Mouse (Mus musculus): ENCODE data around the gene Klhl11. TPM values are rescaled to one million over a fixed set of nuclear protein-coding genes. Genes with fewer than 3 reads are reported as not detected.
A peak's percentile ranks its signal among the peaks of the same experiment; 100 is the strongest.

Gene Klhl11
- polyA plus RNA-seq (2016; fragmentation: Nextera tagmentation; extraction: Ambion mirVana): 12.3 and 12.4 TPM in 2 replicates

DNA sequence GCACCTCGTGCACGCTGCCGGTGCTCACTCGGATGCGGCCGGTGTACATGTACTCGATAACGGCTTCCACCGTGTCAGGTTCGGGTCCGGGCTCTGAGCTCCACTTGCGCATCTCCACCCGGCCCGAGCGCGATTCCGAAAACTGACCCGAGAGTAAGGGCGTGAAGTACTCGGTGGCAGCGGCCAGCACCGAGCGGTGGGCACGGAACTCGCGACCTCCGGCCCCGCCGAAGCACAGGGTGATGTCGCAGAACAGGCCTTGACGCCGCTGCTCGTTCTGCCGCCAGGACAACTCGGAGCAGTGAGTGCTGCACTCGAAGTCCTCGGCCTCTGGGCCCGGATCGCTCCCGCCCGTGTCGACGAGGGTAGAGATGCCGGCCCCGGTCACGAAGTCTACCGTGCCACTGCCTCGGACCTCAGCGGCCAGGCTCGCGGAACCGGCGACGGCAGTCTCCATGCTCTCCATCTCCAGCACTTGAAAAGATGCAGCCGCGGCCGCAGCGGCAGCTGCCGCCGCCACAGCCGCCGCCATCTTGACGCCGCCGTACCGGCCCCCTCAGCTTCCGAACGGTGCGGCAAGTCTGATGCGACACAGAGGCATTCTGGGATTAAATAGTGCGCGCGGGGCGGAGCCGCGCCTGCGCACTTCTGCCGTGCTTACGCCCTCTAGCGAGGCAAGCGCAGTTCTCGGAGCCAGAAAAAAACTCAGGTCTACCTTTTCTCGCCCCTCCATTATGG is at the start of gene Klhl11:
Klhl11 (minus strand) TSS at position 545 of the 738 bp plus-strand sequence.
- ATAC-seq (ENCODE audit: low FRiP score, low read depth): peak; percentile 88
- Histone ChIP-seq H3K36me3 (peaks cover 18% of the 10 kb centered on the region), H3K9ac (peak within 1 kb of the TSS; percentile 92), H3K27me3 (replicated peaks) (no peaks in the 10 kb centered on the region), H3K4me2 (replicated peaks) (peak within 1 kb of the TSS; percentile 85), H3K4me1 (peaks cover 18% of the 10 kb centered on the region), H3K9me3 (no peaks in the 10 kb centered on the region), H3K4me3 (peak within 1 kb of the TSS; percentile 96), H3K27ac (peak within 1 kb of the TSS; percentile 64; the same call in 1 of the 2 replicates)
- WGBS: under 1% methylated on average over 83 of the region's 83 CpGs

DNA sequence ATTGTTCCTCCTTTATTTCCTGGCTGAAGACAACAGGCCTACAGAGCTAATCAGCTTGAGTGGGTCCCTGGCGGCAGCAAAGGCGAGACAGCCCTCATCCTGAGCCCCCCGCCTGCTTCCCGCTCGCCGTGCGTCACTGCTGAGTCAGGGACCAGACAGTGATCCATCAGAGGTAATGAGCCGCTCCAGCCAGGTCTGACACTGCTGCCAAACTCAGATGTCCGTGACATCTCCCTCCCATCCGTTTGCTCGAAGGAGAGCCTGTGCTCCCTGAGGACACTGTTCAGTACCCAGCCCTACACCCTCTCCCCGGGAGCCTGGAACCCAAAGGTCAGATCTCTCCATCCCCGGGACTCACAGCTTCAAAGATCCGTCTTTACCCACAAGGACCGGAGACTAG is 48.3 kb upstream of the Klhl11 start:
- Histone ChIP-seq H3K36me3 (peaks cover 86% of the 10 kb centered on the region), H3K9me3 (no peaks in the 10 kb centered on the region), H3K27ac (no peak overlapping the region), H3K4me1 (peaks cover 37% of the 10 kb centered on the region), H3K9ac (no peak overlapping the region), H3K4me3 (no peak overlapping the region), H3K4me2 (replicated peaks) (no peak overlapping the region), H3K27me3 (replicated peaks) (no peaks in the 10 kb centered on the region)
- 60% methylated on average over 15 of the region's 15 CpGs for WGBS
- ATAC-seq (ENCODE audit: low FRiP score, low read depth): peak; percentile 50; the same call in 1 of the 2 replicates

DNA sequence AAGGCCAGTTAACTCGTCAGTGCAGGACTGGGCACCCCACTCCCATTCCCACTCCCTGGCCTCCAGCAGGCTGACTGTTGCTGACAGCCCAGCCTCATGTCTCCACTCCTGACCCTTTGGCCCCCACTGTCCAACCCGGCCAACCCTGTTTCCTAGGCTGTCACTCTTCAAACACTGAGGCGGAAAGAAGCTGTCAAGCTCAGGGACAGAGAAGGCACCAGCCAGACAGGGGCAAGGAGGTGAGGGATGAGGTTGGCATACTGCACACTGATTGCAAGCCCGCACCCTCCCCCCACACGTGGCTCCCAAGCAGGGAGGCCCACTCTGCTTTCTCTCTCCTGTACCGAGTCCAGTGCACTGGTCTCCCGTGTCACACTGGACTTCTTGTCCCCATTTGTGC is 46.6 kb upstream of the Klhl11 start:
- H3K4me3 ChIP-seq: no peak overlapping the region
- ATAC-seq (ENCODE audit: low FRiP score, low read depth): no peak

DNA sequence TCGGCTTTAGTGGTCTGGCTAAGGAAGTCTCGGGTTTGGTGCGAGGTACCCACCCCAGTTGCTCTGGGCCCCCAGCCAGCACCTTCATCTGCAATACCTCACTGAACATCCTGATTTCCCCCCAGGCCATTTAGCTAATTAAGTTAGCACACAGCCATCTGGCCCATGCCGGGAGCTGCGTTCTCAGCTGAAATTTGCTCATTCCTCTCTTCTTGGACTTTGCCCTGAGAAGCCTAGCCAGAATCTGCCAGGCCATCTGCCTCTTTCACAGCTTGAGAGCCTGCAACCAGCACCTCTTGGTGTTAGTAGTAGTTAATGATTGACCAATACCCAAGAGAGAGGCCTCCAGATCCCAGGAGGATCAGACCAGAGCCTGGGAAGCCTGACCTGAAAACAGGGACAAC is 45.6 kb upstream of the Klhl11 start:
- Histone ChIP-seq H3K36me3 (peaks cover 97% of the 10 kb centered on the region), H3K4me2 (replicated peaks) (no peak overlapping the region), H3K27me3 (replicated peaks) (no peaks in the 10 kb centered on the region), H3K4me1 (peaks cover 14% of the 10 kb centered on the region; the same call in 1 of the 2 replicates), H3K27ac (no peak overlapping the region), H3K9me3 (no peaks in the 10 kb centered on the region), H3K9ac (no peak overlapping the region), H3K4me3 (no peak overlapping the region)
- WGBS: 54% methylated on average over 5 of the region's 5 CpGs
- no peak for ATAC-seq (ENCODE audit: low FRiP score, low read depth)

More for the DNA sequence above, 46.6 kb upstream of the Klhl11 start:
- no peak overlapping the region for H3K4me2 ChIP-seq (replicated peaks)
- H3K27me3 ChIP-seq (replicated peaks): no peaks in the 10 kb centered on the region
- peaks cover 20% of the 10 kb centered on the region for H3K4me1 ChIP-seq
- WGBS: 76% methylated on average over 7 of the region's 7 CpGs
- no peaks in the 10 kb centered on the region for H3K9me3 ChIP-seq
- no peak overlapping the region for H3K9ac ChIP-seq
- H3K27ac ChIP-seq: no peak overlapping the region
- peaks cover 96% of the 10 kb centered on the region for H3K36me3 ChIP-seq

DNA sequence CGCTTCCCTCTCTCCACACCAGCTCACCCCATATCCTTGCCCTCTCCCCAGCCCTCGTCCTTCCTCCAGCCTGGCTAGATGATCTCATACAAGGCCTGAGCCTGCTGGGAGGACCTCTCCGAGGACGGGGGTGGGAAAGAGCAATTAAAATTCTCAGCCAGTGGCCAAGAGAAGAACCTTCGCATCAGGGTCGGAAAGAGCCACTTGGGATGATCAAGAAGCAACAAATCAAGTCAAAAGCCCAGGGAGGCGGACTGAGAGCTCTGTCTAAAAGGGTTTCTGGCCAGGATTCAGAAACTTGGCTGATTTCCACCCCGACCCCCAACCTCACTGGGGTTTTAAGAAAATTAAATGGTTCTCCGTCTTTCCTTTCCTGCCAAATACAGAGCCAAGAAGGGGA is 43.8 kb upstream of the Klhl11 start:
- Histone ChIP-seq H3K9me3 (no peaks in the 10 kb centered on the region), H3K4me2 (replicated peaks) (no peak overlapping the region), H3K4me1 (peaks cover 13% of the 10 kb centered on the region; the same call in 1 of the 2 replicates), H3K4me3 (no peak overlapping the region), H3K36me3 (peaks cover 96% of the 10 kb centered on the region), H3K9ac (no peak overlapping the region), H3K27ac (no peak overlapping the region), H3K27me3 (replicated peaks) (no peaks in the 10 kb centered on the region)
- WGBS: 61% methylated on average over 9 of the region's 9 CpGs
- ATAC-seq (ENCODE audit: low FRiP score, low read depth): no peak

DNA sequence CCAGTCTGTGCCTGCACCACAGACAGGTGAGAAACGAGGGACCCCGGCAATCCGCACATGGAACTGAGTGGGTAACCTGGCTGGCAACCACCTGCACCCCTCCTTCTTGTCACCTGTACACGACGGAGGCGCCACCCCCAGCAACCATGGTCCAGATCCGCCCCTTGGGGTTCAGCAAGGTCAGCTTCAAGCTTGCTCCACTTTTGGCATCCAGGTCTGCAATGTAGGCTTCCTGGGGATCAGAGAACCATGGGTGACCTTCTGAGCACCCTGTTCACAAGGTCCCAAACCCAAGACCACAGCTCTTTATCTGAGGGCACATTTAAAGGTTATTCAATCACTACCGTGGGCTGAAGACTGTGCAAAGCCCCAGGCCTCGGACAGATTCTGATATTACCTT is 43.2 kb upstream of the Klhl11 start:
- 94% methylated on average over 9 of the region's 9 CpGs for WGBS
- Histone ChIP-seq H3K36me3 (peaks cover 96% of the 10 kb centered on the region), H3K4me3 (no peak overlapping the region)

DNA sequence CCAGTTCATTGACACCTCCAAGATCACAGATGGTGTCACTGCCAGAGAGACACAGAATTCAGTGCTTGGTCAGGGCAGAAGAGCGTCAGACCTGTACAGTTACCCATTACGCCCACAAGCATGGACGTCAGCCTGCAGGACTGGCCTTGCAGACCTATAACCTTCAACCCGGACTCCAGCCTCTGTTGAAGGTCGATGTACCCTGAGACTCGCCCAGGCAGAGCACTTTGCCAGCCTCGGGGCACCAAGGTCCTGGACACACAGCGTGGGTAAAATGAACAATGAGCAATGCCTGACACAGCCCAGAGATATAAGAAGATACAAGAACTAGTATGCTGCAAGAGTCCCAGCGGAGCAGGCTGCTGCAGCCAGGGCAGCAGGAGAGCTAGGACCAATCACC is 42.5 kb upstream of the Klhl11 start:
- Histone ChIP-seq H3K27me3 (replicated peaks) (no peaks in the 10 kb centered on the region), H3K4me3 (no peak overlapping the region), H3K4me1 (peaks cover 7% of the 10 kb centered on the region; the same call in 1 of the 2 replicates), H3K4me2 (replicated peaks) (no peak overlapping the region), H3K9me3 (no peaks in the 10 kb centered on the region), H3K27ac (no peak overlapping the region), H3K36me3 (peaks cover 90% of the 10 kb centered on the region), H3K9ac (no peak overlapping the region)
- 93% methylated on average over 9 of the region's 9 CpGs for WGBS
- ATAC-seq (ENCODE audit: low FRiP score, low read depth): no peak

More for the DNA sequence above, 43.2 kb upstream of the Klhl11 start:
- H3K4me1 ChIP-seq: peaks cover 13% of the 10 kb centered on the region; the same call in 1 of the 2 replicates
- no peak for ATAC-seq (ENCODE audit: low FRiP score, low read depth)
- no peak overlapping the region for H3K27ac ChIP-seq
- H3K27me3 ChIP-seq (replicated peaks): no peaks in the 10 kb centered on the region
- no peak overlapping the region for H3K4me2 ChIP-seq (replicated peaks)
- H3K9ac ChIP-seq: no peak overlapping the region
- H3K9me3 ChIP-seq: no peaks in the 10 kb centered on the region

DNA sequence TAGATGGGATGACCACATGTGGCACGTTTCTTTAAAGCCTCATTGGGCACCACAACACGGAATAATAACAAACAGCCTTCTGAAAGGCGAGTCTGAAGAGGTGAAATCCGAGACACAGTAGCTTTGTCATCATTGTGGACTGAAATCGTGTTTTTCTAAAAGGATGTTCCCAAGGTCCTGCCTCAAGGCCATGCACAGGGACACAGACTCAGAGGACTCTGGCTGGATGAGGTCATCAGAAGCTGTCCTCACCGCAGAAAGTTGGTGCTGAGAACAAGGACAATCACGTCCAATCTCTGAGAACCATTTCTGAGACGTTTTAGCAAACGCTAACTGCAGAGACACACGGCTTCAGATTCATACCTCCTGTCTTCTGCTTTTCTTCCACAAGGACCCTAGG is 41.2 kb upstream of the Klhl11 start:
- H3K4me3 ChIP-seq: no peak overlapping the region
- WGBS: 90% methylated on average over 10 of the region's 10 CpGs
- no peaks in the 10 kb centered on the region for H3K4me1 ChIP-seq
- H3K27ac ChIP-seq: no peak overlapping the region
- ATAC-seq (ENCODE audit: low FRiP score, low read depth): no peak
- no peaks in the 10 kb centered on the region for H3K27me3 ChIP-seq (replicated peaks)
- H3K4me2 ChIP-seq (replicated peaks): no peak overlapping the region
- peaks cover 90% of the 10 kb centered on the region for H3K36me3 ChIP-seq
- no peaks in the 10 kb centered on the region for H3K9me3 ChIP-seq
- H3K9ac ChIP-seq: no peak overlapping the region

DNA sequence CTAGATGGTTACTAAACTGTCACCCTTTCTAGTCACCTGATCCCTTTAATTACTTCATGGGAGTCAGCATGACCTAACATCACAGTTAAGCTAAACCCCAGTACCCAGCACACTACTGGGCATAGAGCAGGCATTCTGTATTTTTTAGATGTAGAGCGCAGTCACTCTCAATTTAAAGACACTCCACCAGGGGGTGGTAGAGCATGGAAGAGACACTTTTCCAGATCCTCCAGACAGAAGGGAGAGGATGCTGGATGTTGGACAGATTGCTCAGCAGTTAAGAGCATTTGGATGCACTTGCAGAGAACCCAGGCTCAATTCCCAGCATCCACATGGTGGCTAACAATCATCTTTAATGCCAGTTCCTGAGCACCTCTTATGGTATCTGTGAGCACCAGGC is 39.8 kb upstream of the Klhl11 start:
- no peak for ATAC-seq (ENCODE audit: low FRiP score, low read depth)
- H3K36me3 ChIP-seq: peaks cover 89% of the 10 kb centered on the region
- no peaks in the 10 kb centered on the region for H3K27me3 ChIP-seq (replicated peaks)
- 93% methylated on average over 1 of the region's 1 CpGs for WGBS
- no peak overlapping the region for H3K4me2 ChIP-seq (replicated peaks)
- H3K4me1 ChIP-seq: no peaks in the 10 kb centered on the region
- H3K9ac ChIP-seq: no peak overlapping the region
- no peak overlapping the region for H3K4me3 ChIP-seq
- H3K9me3 ChIP-seq: no peaks in the 10 kb centered on the region
- H3K27ac ChIP-seq: no peak overlapping the region

DNA sequence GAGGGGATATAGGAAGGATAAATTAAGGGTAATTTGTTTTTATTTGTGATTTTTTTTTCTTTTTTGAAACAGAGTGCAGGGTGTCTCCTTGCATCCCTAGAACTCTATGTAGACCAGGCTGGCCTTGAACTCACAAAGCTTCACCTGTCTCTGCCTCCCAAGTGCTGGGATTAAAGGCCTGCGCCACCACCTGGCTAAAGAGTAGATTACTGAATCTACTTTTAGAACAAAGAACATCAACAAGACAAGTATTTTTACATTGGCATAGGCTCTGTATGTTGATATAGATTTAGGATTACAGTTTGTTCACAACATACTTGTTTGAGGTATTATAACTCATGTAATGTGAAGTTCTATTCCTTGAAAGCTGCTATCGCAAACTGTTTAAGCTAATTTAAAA is 38.0 kb upstream of the Klhl11 start:
- H3K36me3 ChIP-seq: peaks cover 89% of the 10 kb centered on the region

DNA sequence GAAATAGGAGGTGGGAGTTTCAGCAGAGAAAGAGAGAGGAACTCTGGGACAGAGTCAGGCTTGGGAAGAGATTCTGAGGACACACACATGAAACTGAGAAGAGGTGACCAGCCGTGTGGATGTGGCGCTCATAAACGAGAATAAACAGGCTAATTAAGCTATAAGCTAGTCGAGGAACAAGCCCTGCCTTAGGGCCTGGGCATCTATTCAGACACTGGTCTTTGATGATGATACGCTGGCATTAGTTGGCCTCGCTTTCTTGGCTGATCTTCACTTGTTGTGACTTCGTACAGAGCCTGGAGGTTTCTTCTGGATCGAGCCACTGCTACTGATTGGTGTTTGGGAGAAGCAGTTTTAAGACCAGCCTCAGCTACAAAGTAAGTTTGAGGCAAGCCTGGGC is 33.5 kb upstream of the Klhl11 start:
- WGBS: 94% methylated on average over 8 of the region's 8 CpGs
- H3K9me3 ChIP-seq: no peaks in the 10 kb centered on the region

More for the DNA sequence above, 38.0 kb upstream of the Klhl11 start:
- ATAC-seq (ENCODE audit: low FRiP score, low read depth): no peak
- 97% methylated on average over 2 of the region's 2 CpGs for WGBS
- no peak overlapping the region for H3K4me3 ChIP-seq
- no peaks in the 10 kb centered on the region for H3K4me1 ChIP-seq
- H3K27me3 ChIP-seq (replicated peaks): no peaks in the 10 kb centered on the region
- no peak overlapping the region for H3K27ac ChIP-seq
- H3K9me3 ChIP-seq: no peaks in the 10 kb centered on the region
- H3K9ac ChIP-seq: no peak overlapping the region
- no peak overlapping the region for H3K4me2 ChIP-seq (replicated peaks)

DNA sequence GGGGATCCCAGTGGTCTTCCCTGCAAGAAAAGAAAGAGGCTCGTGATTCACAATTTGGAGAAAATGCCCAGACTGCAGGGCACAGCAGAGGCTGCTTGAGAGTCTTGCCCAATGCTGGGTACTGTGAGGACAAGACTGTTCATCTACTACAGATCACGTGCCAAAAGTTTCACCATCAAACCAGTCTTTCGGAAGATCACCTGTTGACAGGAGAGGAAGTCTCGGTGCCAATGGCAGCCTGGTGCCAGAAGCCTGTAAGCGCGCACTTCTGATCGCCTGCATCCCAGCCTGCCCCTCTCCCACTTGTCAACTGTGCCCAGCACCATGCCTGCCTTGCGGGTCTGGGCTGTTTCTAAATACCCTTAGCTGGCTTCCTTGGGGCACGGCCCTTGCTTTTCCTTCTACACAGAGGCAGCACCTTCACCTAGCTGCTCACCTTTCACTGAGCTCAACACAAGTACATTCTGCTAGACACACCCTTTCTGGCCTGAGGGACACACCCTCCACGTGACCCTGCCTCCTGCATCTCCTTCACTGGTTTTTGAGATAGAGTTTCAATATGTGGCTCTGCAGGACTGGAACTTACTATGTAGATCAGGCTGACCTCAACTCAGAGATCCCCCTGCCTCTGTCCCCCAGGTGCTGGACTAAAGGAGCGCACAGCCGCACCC is 32.6 kb upstream of the Klhl11 start:
- Histone ChIP-seq H3K27ac (no peak overlapping the region), H3K4me1 (no peaks in the 10 kb centered on the region), H3K27me3 (replicated peaks) (no peaks in the 10 kb centered on the region), H3K4me3 (no peak overlapping the region), H3K36me3 (peaks cover 97% of the 10 kb centered on the region), H3K9me3 (no peaks in the 10 kb centered on the region), H3K4me2 (replicated peaks) (no peak overlapping the region), H3K9ac (no peak overlapping the region)
- WGBS: 95% methylated on average over 12 of the region's 12 CpGs
- no peak for ATAC-seq (ENCODE audit: low FRiP score, low read depth)

More for the DNA sequence above, 33.5 kb upstream of the Klhl11 start:
- peaks cover 91% of the 10 kb centered on the region for H3K36me3 ChIP-seq
- H3K4me3 ChIP-seq: no peak overlapping the region
- no peaks in the 10 kb centered on the region for H3K27me3 ChIP-seq (replicated peaks)
- ATAC-seq (ENCODE audit: low FRiP score, low read depth): no peak
- no peak overlapping the region for H3K4me2 ChIP-seq (replicated peaks)
- H3K9ac ChIP-seq: no peak overlapping the region
- no peaks in the 10 kb centered on the region for H3K4me1 ChIP-seq
- no peak overlapping the region for H3K27ac ChIP-seq

Data from neural tube, embryonic 12.5 days (tissue).